9 mouse cellular contexts compared by ENCODE assay signal in the genomic region with DNA sequence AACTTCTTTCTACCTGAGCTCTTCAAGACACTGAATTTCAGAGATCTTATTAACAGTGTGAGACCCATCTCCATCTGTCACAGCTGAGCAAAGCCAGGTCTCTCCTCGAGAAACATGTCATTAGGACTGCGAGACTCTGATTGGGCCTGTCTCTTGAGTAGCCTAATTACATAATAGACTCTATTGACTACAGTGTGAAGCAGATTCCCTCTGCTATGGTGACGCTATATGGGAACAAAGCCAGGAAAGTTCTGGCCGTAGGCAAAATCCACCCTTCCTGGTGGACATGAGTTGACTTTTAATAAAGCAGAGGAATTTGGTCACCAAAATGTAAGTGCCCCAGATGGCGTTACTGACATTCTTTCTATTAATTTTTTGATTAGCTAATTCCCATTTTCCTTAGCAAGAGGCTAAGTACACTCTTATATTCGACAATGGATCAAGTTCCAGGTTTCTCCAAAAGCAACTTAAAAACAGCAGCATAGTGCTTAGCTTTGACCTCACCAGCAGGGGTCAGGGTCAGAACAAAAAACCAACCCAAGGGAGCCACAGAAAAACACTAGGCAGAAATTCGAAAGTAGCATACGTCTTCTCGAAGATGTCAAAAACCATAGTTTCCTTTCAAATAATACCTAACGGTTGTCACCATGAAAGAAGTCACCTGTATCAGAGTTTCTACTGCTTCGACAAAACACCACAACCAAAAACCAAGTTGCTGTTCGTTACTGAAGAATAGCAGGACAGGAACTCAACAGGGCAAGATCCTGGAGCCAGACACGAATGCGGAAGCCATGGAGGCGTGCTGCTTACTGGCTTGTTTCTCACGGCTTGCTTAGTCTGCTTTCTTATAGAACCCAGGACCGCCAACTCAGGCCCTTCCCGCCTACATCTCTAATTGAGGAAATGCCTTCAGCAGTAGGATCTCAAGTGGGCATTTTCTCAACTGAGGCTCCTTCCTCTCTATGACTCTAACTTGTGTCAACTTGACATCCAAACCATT.
DNase-seq lines count a peak whose midpoint lies in the region; ATAC-seq lines count a peak whose summit lies in the region.
"Had no signal": no experiment of that assay in that cellular context is flagged by ENCODE, and none has a peak within 500 bp of the region (broad histone marks: within the 10 kb centered on the region; RNA-seq: fewer than 3 reads in every experiment).

No protein-coding gene starts in this region.

- no peak overlapping the region for H3K4me2 ChIP-seq in heart, embryonic 12.5 days

- H3K9ac ChIP-seq in heart, embryonic 12.5 days = no peak overlapping the region

- peak; percentile 20 to 23 for DNase-seq in heart, adult 9 months (ENCODE audit: low spot score in 2 of 2)
- peak; percentile 86 for DNase-seq in A20 (ENCODE audit: low read depth, low spot score)
- DNase-seq in T-cell, adult 2 months (ENCODE audit: low spot score) = peak; percentile 4
- peak; percentile 12 to 28 for DNase-seq in heart, postnatal 10 days
- DNase-seq in frontal cortex, postnatal 10 days (ENCODE audit: low spot score in 2 of 2) = no peak
- DNase-seq in left cerebral cortex, postnatal 36 days (ENCODE audit: low spot score in 2 of 2) = no peak
- DNase-seq: adrenal gland, postnatal 36 days had no signal

- H3K9me3 ChIP-seq in heart, embryonic 12.5 days (replicated peaks) = no peaks in the 10 kb centered on the region

- intact Hi-C loops in heart, postnatal 10 days (cut with DNase I) = no loop called here
- intact Hi-C loops in left cerebral cortex, postnatal 36 days (cut with DNase I) = no loop called here

- no peaks in the 10 kb centered on the region for H3K36me3 ChIP-seq in heart, embryonic 12.5 days

- no peaks in the 10 kb centered on the region for H3K27me3 ChIP-seq in heart, embryonic 12.5 days (replicated peaks)

- no peak for ATAC-seq in heart, embryonic 12.5 days (ENCODE audit: insufficient number of reproducible peaks, low FRiP score)
- no peak for ATAC-seq in frontal cortex, adult (ENCODE audit: low TSS enrichment)

- WGBS in heart, embryonic 12.5 days = 67% methylated on average over 18 of the region's 18 CpGs

- H3K27ac ChIP-seq in heart, embryonic 12.5 days (ENCODE audit: poor library complexity, severe bottlenecking) = no peak overlapping the region

- H3K4me1 ChIP-seq in heart, embryonic 12.5 days (replicated peaks) = peaks cover 10% of the 10 kb centered on the region; the same call in 1 of the 2 replicates

- no peak overlapping the region for H3K4me3 ChIP-seq in heart, embryonic 12.5 days

Comparison
In these comparisons a context has a peak if more than half of its experiments do, and no peak if none do; other contexts are left out.
1. DNase-seq: peak in heart, adult 9 months (2 of 2), A20 (single experiment), T-cell, adult 2 months (single experiment) and heart, postnatal 10 days (2 of 2); none in frontal cortex, postnatal 10 days (0 of 2) and left cerebral cortex, postnatal 36 days (0 of 2).